ENCODE assay signal across 8 mouse cellular contexts in the genomic region with DNA sequence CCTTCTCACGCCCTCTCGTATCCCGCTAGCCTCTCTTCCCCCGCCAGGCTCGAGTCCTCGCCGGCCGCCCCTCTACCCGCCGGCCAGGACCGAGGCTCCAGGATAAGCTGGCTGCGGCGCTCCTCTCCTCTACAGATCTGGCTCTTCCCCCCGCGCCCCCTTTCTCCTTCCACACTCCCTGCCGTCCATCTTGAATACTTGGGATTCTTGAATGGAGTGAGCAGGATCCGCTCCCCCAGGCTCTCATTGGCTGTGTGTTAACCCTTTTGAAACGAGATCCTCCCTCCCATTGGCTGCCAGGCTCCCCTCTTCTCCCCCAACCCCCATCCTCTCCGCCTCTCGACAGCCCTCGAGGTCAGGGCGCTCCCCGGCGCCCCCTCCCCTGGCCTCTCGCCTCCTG. TPM values are rescaled to one million over a fixed set of nuclear protein-coding genes. Genes with fewer than 3 reads are reported as not detected.
DNase-seq lines count a peak whose midpoint lies in the region; ATAC-seq and TF ChIP-seq lines count a peak whose summit lies in the region.

A gene (minus strand): TSS at position 95 of the 400 bp plus-strand sequence.

- peak within 1 kb of the TSS; percentile 81 for H3K4me2 ChIP-seq in forebrain, embryonic 11.5 days (ENCODE audit: low read depth, low read length, severe bottlenecking)
- H3K4me2 ChIP-seq in heart, embryonic 16.5 days (ENCODE audit: low read depth, low read length) = peak within 1 kb of the TSS; percentile 89
- peak within 1 kb of the TSS; percentile 85 for H3K4me2 ChIP-seq in kidney, postnatal 0 days (ENCODE audit: low read length)
- H3K4me2 ChIP-seq in liver, embryonic 14.5 days (ENCODE audit: low read depth) = peak within 1 kb of the TSS; percentile 86
- H3K4me2 ChIP-seq in neural tube, embryonic 13.5 days = peak within 1 kb of the TSS; percentile 76

- TF ChIP-seq CTCF in kidney, postnatal 0 days (IDR thresholded peaks at IDR 0.05; ENCODE audit: low read depth) = no peak
- no peak for TF ChIP-seq CTCF in liver, embryonic 14.5 days (IDR thresholded peaks at IDR 0.05; ENCODE audit: low read depth)

- no peak for TF ChIP-seq EP300 in liver, embryonic 14.5 days (IDR thresholded peaks at IDR 0.05; ENCODE audit: low read depth)

- H3K9ac ChIP-seq in forebrain, embryonic 11.5 days (ENCODE audit: low read length) = peak within 1 kb of the TSS; percentile 99
- peak within 1 kb of the TSS; percentile 99 for H3K9ac ChIP-seq in heart, embryonic 16.5 days (ENCODE audit: low read length)
- H3K9ac ChIP-seq in kidney, postnatal 0 days (ENCODE audit: low read depth, low read length) = peak within 1 kb of the TSS; percentile 89
- peak within 1 kb of the TSS; percentile 82 for H3K9ac ChIP-seq in liver, embryonic 14.5 days (replicated peaks)
- H3K9ac ChIP-seq in neural tube, embryonic 13.5 days = peak within 1 kb of the TSS; percentile 97

- 0 out of 2 replicates have a peak within 1 kb of the TSS, but pooled peaks have one; percentile 17 for H3K27ac ChIP-seq in brown adipose tissue, adult 24 weeks (replicated peaks; ENCODE audit: low read depth, low read length)
- peak within 1 kb of the TSS; percentile 100 for H3K27ac ChIP-seq in forebrain, embryonic 11.5 days (ENCODE audit: low read depth, low read length)
- H3K27ac ChIP-seq in heart, embryonic 16.5 days (ENCODE audit: low read length) = peak within 1 kb of the TSS; percentile 100
- H3K27ac ChIP-seq in kidney, postnatal 0 days = peak within 1 kb of the TSS; percentile 97
- peak within 1 kb of the TSS; percentile 46 for H3K27ac ChIP-seq in liver, embryonic 14.5 days
- peak within 1 kb of the TSS; percentile 98 for H3K27ac ChIP-seq in neural tube, embryonic 13.5 days (replicated peaks)

- peak within 1 kb of the TSS; percentile 71 for H3K4me3 ChIP-seq in brown adipose tissue, adult 24 weeks (ENCODE audit: insufficient read depth, low read depth, low read length)
- H3K4me3 ChIP-seq in forebrain, embryonic 11.5 days (ENCODE audit: low read depth, low read length) = peak within 1 kb of the TSS; percentile 87
- H3K4me3 ChIP-seq in heart, embryonic 16.5 days (ENCODE audit: low read length) = peak within 1 kb of the TSS; percentile 94
- H3K4me3 ChIP-seq in kidney, postnatal 0 days (replicated peaks; ENCODE audit: low read depth, low read length) = peak within 1 kb of the TSS; percentile 88
- peak within 1 kb of the TSS; percentile 72 for H3K4me3 ChIP-seq in liver, embryonic 14.5 days (ENCODE audit: insufficient read depth in 1 of 2, low read depth in 2 of 2, low read length in 2 of 2)
- peak within 1 kb of the TSS; percentile 89 for H3K4me3 ChIP-seq in neural tube, embryonic 13.5 days

- H3K36me3 ChIP-seq in forebrain, embryonic 11.5 days (ENCODE audit: control insufficient read depth, insufficient read depth, low read length) = no peaks in the 10 kb centered on the region
- H3K36me3 ChIP-seq in heart, embryonic 16.5 days (ENCODE audit: control insufficient read depth, insufficient read depth) = no peaks in the 10 kb centered on the region
- H3K36me3 ChIP-seq in kidney, postnatal 0 days (ENCODE audit: insufficient read depth, low read length) = no peaks in the 10 kb centered on the region
- peaks cover 24% of the 10 kb centered on the region for H3K36me3 ChIP-seq in liver, embryonic 14.5 days (replicated peaks; ENCODE audit: control insufficient read depth, insufficient read depth, low read depth)
- H3K36me3 ChIP-seq in neural tube, embryonic 13.5 days = peaks cover 9% of the 10 kb centered on the region; the same call in 1 of the 2 replicates

- H3K9me3 ChIP-seq in forebrain, embryonic 11.5 days (ENCODE audit: control insufficient read depth, low read length) = no peaks in the 10 kb centered on the region
- no peaks in the 10 kb centered on the region for H3K9me3 ChIP-seq in heart, embryonic 16.5 days (replicated peaks; ENCODE audit: control insufficient read depth, low read length)
- no peaks in the 10 kb centered on the region for H3K9me3 ChIP-seq in kidney, postnatal 0 days (replicated peaks; ENCODE audit: low read length)
- no peaks in the 10 kb centered on the region for H3K9me3 ChIP-seq in liver, embryonic 14.5 days (ENCODE audit: control insufficient read depth, low read length)
- H3K9me3 ChIP-seq in neural tube, embryonic 13.5 days = no peaks in the 10 kb centered on the region

- DNase-seq in MN1 (ENCODE audit: low spot score) = peak; percentile 90
- DNase-seq in forebrain, embryonic 11.5 days (ENCODE audit: low spot score) = peak; percentile 95
- DNase-seq in kidney, postnatal 0 days (ENCODE audit: low spot score) = peak; percentile 99
- peak in 1 of 3 experiments; percentile 62 for DNase-seq in liver, embryonic 14.5 days (ENCODE audit: low read depth in 3 of 3, low spot score in 3 of 3)
- DNase-seq in urinary bladder, postnatal 4 days (ENCODE audit: low spot score in 2 of 2) = peak; percentile 79 to 83

- H3K4me1 ChIP-seq in brown adipose tissue, adult 24 weeks (ENCODE audit: control insufficient read depth, insufficient read depth, insufficient read length, low read length) = peaks cover 14% of the 10 kb centered on the region
- H3K4me1 ChIP-seq in forebrain, embryonic 11.5 days (replicated peaks; ENCODE audit: control insufficient read depth, insufficient read depth, low read length) = peaks cover 22% of the 10 kb centered on the region
- peaks cover 33% of the 10 kb centered on the region for H3K4me1 ChIP-seq in heart, embryonic 16.5 days (ENCODE audit: control insufficient read depth, insufficient read depth, low read length)
- H3K4me1 ChIP-seq in kidney, postnatal 0 days (replicated peaks; ENCODE audit: insufficient read depth, low read length) = peaks cover 32% of the 10 kb centered on the region
- H3K4me1 ChIP-seq in liver, embryonic 14.5 days (replicated peaks; ENCODE audit: control insufficient read depth in 2 of 2, insufficient read depth in 2 of 2, low read length in 1 of 2) = peaks cover 14 to 43% of the 10 kb centered on the region in 2 experiments
- H3K4me1 ChIP-seq in neural tube, embryonic 13.5 days (replicated peaks) = peaks cover 48% of the 10 kb centered on the region

- under 1% methylated on average over 25 of the region's 25 CpGs for WGBS in forebrain, embryonic 11.5 days
- WGBS in heart, embryonic 16.5 days = 0% methylated on average over 25 of the region's 25 CpGs
- WGBS in kidney, postnatal 0 days = 1% methylated on average over 25 of the region's 25 CpGs
- under 1% methylated on average over 25 of the region's 25 CpGs for WGBS in liver, embryonic 14.5 days (ENCODE audit: insufficient replicate concordance)
- under 1% methylated on average over 25 of the region's 25 CpGs for WGBS in neural tube, embryonic 13.5 days

- no peaks in the 10 kb centered on the region for H3K27me3 ChIP-seq in forebrain, embryonic 11.5 days (ENCODE audit: control insufficient read depth, insufficient read depth, low read length)
- H3K27me3 ChIP-seq in heart, embryonic 16.5 days (ENCODE audit: control insufficient read depth, insufficient read depth, low read length) = no peaks in the 10 kb centered on the region
- no peaks in the 10 kb centered on the region for H3K27me3 ChIP-seq in kidney, postnatal 0 days (ENCODE audit: insufficient read depth, low read length)
- H3K27me3 ChIP-seq in liver, embryonic 14.5 days (ENCODE audit: control insufficient read depth, insufficient read depth, low read length) = peaks cover 3% of the 10 kb centered on the region; the same call in 1 of the 2 replicates
- H3K27me3 ChIP-seq in neural tube, embryonic 13.5 days = no peaks in the 10 kb centered on the region

- peak; percentile 87 for ATAC-seq in forebrain, embryonic 11.5 days (replicated peaks; ENCODE audit: low FRiP score)
- peak; percentile 91 for ATAC-seq in heart, embryonic 16.5 days (replicated peaks; ENCODE audit: extremely low read depth, insufficient read depth, low FRiP score)
- peak; percentile 90 for ATAC-seq in kidney, postnatal 0 days (replicated peaks; ENCODE audit: low FRiP score, low read depth)
- peak; percentile 75 for ATAC-seq in liver, embryonic 14.5 days (ENCODE audit: insufficient read depth)
- peak; percentile 92 for ATAC-seq in neural tube, embryonic 13.5 days (ENCODE audit: low read depth)

RNA-seq across cellular contexts. Expression of the gene that starts here (rescaled TPM):
- polyA plus RNA-seq in brown adipose tissue, adult 24 weeks (2012; ENCODE audit: insufficient read depth, insufficient read length, missing spikeins) = not detected in 2 replicates
- 3.7 and 4.3 TPM in 2 replicates for polyA plus RNA-seq in forebrain, embryonic 11.5 days (2014; fragmentation: Nextera tagmentation; extraction: Ambion mirVana)
- 3.6 and 5.1 TPM in 2 replicates for polyA plus RNA-seq in heart, embryonic 16.5 days (2015; fragmentation: Nextera tagmentation; extraction: Ambion mirVana)
- 8.7 and 9.3 TPM in 2 replicates for polyA plus RNA-seq in kidney, postnatal 0 days (2015; fragmentation: Nextera tagmentation; extraction: Ambion mirVana)
- 1.1 and 1.8 TPM in 2 replicates for polyA plus RNA-seq in liver, embryonic 14.5 days (2012; rRNA removed)
- polyA plus RNA-seq in liver, embryonic 14.5 days (2014; fragmentation: Nextera tagmentation; extraction: Ambion mirVana) = 0.98 and 1.1 TPM in 2 replicates
- 4.7 and 7.0 TPM in 2 replicates for polyA plus RNA-seq in neural tube, embryonic 13.5 days (2015; fragmentation: Nextera tagmentation; extraction: Ambion mirVana)

Comparison
In these comparisons a context has a peak if more than half of its experiments do, and no peak if none do; other contexts are left out.
1. H3K27ac ChIP-seq: peak in every context shown above with its lines; median percentile 100 in forebrain, embryonic 11.5 days; 100 in heart, embryonic 16.5 days; 98 in neural tube, embryonic 13.5 days; 97 in kidney, postnatal 0 days; 46 in liver, embryonic 14.5 days; 17 in brown adipose tissue, adult 24 weeks.